Mouse (Mus musculus): ENCODE data around the gene Fam118a. TPM values are rescaled to one million over a fixed set of nuclear protein-coding genes. Genes with fewer than 3 reads are reported as not detected.

Gene Fam118a
- polyA plus RNA-seq, 1 experiment from 2014 or later, result 28.0 TPM

- WGBS, result 83% methylated on average over 2 of the region's 2 CpGs
- no peaks in the 10 kb centered on the region for H3K4me1 ChIP-seq (ENCODE audit: control insufficient read depth, insufficient read depth, low read length)
These were observed 43.9 kb downstream of the Fam118a start for GRCm38 (mm10) chr15:85072651-85073050.

GRCm38 (mm10) chr15:85085641-85086040 lies 56.9 kb downstream of the Fam118a start:
- Histone ChIP-seq H3K27me3 (ENCODE audit: control insufficient read depth, insufficient read depth, low read length) (no peaks in the 10 kb centered on the region), H3K27ac (replicated peaks; ENCODE audit: low read depth, low read length) (no peak overlapping the region), H3K9ac (replicated peaks; ENCODE audit: low read length) (no peak overlapping the region), H3K36me3 (ENCODE audit: control insufficient read depth, insufficient read depth, low read length) (no peaks in the 10 kb centered on the region), H3K4me2 (ENCODE audit: low read length) (no peak overlapping the region), H3K9me3 (ENCODE audit: control insufficient read depth, low read length) (no peaks in the 10 kb centered on the region), H3K4me3 (replicated peaks; ENCODE audit: low read depth, low read length) (no peak overlapping the region), H3K4me1 (ENCODE audit: control insufficient read depth, insufficient read depth, low read length) (no peaks in the 10 kb centered on the region)
- 83% methylated on average over 1 of the region's 1 CpGs for WGBS
- no peak for ATAC-seq (ENCODE audit: low FRiP score, low TSS enrichment)
- DNase-seq, result no peak

More at GRCm38 (mm10) chr15:85072651-85073050, 43.9 kb downstream of the Fam118a start:
- ATAC-seq (ENCODE audit: low FRiP score, low TSS enrichment), result no peak
- no peak overlapping the region for H3K4me2 ChIP-seq (ENCODE audit: low read length)
- no peaks in the 10 kb centered on the region for H3K9me3 ChIP-seq (ENCODE audit: control insufficient read depth, low read length)
- no peak overlapping the region for H3K9ac ChIP-seq (replicated peaks; ENCODE audit: low read length)
- H3K27ac ChIP-seq (replicated peaks; ENCODE audit: low read depth, low read length), result no peak overlapping the region
- DNase-seq, result no peak
- H3K36me3 ChIP-seq (ENCODE audit: control insufficient read depth, insufficient read depth, low read length), result no peaks in the 10 kb centered on the region
- H3K4me3 ChIP-seq (replicated peaks; ENCODE audit: low read depth, low read length), result no peak overlapping the region
- H3K27me3 ChIP-seq (ENCODE audit: control insufficient read depth, insufficient read depth, low read length), result no peaks in the 10 kb centered on the region

Other genes with a start within 250 kb of the Fam118a start
- 21.7 and 27.4 TPM in 2 replicates for gene Phf21b, start 172.9 kb upstream of the Fam118a start, polyA plus RNA-seq (2014; fragmentation: Nextera tagmentation; extraction: Ambion mirVana)
- 0.46 and 0.51 TPM in 2 replicates for gene Gm29666, start 108.9 kb upstream of the Fam118a start, polyA plus RNA-seq (2014; fragmentation: Nextera tagmentation; extraction: Ambion mirVana)
- 19.4 and 28.7 TPM in 2 replicates for gene Nup50, start 105.5 kb upstream of the Fam118a start, polyA plus RNA-seq (2014; fragmentation: Nextera tagmentation; extraction: Ambion mirVana)
- gene 5031439G07Rik, start 40.4 kb upstream of the Fam118a start, polyA plus RNA-seq (2014; fragmentation: Nextera tagmentation; extraction: Ambion mirVana), result 22.0 and 23.2 TPM in 2 replicates
- gene Upk3a, start 11.8 kb upstream of the Fam118a start, polyA plus RNA-seq (2014; fragmentation: Nextera tagmentation; extraction: Ambion mirVana), result 0.33 and 0.40 TPM in 2 replicates
- 0.12 and 0.55 TPM in 2 replicates for gene Smc1b, start 103.0 kb downstream of the Fam118a start, polyA plus RNA-seq (2014; fragmentation: Nextera tagmentation; extraction: Ambion mirVana)
- 0.63 and 1.3 TPM in 2 replicates for gene Ribc2, start 103.1 kb downstream of the Fam118a start, polyA plus RNA-seq (2014; fragmentation: Nextera tagmentation; extraction: Ambion mirVana)
- 16.7 and 37.0 TPM in 2 replicates for gene Fbln1, start 177.0 kb downstream of the Fam118a start, polyA plus RNA-seq (2014; fragmentation: Nextera tagmentation; extraction: Ambion mirVana)

All from midbrain, embryonic 14.5 days (tissue).